Mouse (Mus musculus) heart, adult 2 months (tissue): Measurements from ENCODE around the gene Pole. TPM values are rescaled to one million over a fixed set of nuclear protein-coding genes. Genes with fewer than 3 reads are reported as not detected.

Source experiments
- DNase-seq, 2 experiments: peaks; one replicate each; pipeline ENCODE4 v3.0.0; 2021
- H3K27ac ChIP-seq: fragments of 200-600 bp; 2 replicates; pipeline ENCODE4 v1.8.1; 2022
- H3K27me3 ChIP-seq: fragments of 200-500 bp; 2 replicates; pipeline ENCODE4 v1.6.1; 2012; ENCODE audit warnings: mild to moderate bottlenecking, low read length, inconsistent platforms, mixed read lengths; ENCODE audit not compliant: control insufficient read depth, insufficient read depth
- H3K36me3 ChIP-seq: fragments of 200-500 bp; 2 replicates; pipeline ENCODE4 v1.6.1; 2012; ENCODE audit warnings: low read length, inconsistent platforms; ENCODE audit not compliant: control insufficient read depth, insufficient read depth
- H3K4me1 ChIP-seq: fragments of 200-500 bp; 2 replicates; pipeline ENCODE4 v1.6.1; 2011; ENCODE audit warnings: low read length; ENCODE audit not compliant: control insufficient read depth, insufficient read depth
- H3K4me3 ChIP-seq: fragments of 200-600 bp; 2 replicates; pipeline ENCODE4 v1.8.1; 2022
- H3K79me2 ChIP-seq: fragments of 200-500 bp; replicated peaks from 2 replicates; pipeline ENCODE4 v1.6.1; 2012; ENCODE audit warnings: mild to moderate bottlenecking, inconsistent platforms, low read length, moderate library complexity, mixed read lengths; ENCODE audit not compliant: control insufficient read depth, insufficient read depth
- H3K9ac ChIP-seq: fragments of 200-500 bp; 2 replicates; pipeline ENCODE4 v1.6.1; 2012; ENCODE audit warnings: low read depth, mild to moderate bottlenecking, control low read depth, inconsistent platforms, low read length, mixed read lengths
- CTCF ChIP-seq: fragments of 200-600 bp; IDR thresholded peaks from 2 replicates; pipeline ENCODE4 v1.8.1; 2022; ENCODE audit warnings: antibody characterized with exemption, mild to moderate bottlenecking, moderate library complexity
- EP300 ChIP-seq: fragments of 200-500 bp; IDR thresholded peaks from 2 replicates; pipeline ENCODE4 v1.6.1; 2011; ENCODE audit warnings: low read depth, low read length, control low read depth; ENCODE audit not compliant: insufficient read depth
- POLR2A ChIP-seq: fragments of 200-500 bp; IDR thresholded peaks from 2 replicates; pipeline ENCODE4 v1.6.1; 2011; ENCODE audit warnings: mild to moderate bottlenecking, low read depth, low read length, control low read depth; ENCODE audit not compliant: insufficient read depth
- WGBS: fragments of 180-500 bp; shearing (Covaris S2); methylation state at CpG from one replicate; pipeline ENCODE4 v1.1.7; 2018; 5-methylcytosine and 5-hydroxymethylcytosine counted together
- intact Hi-C: fragments of 180-260 bp; cut with DNase I; formaldehyde crosslinking; loops from one replicate; pipeline ENCODE4 v1.15.1; 2025
- polyA plus RNA-seq: library from polyadenylated mRNA; depleted of rRNA; stranded (reverse); fragments of >200 nt; gene quantifications from 2 replicates; pipeline ENCODE4 v1.2.3, GENCODE M21; 2012
- total RNA-seq, 2 experiments: library from RNA; stranded (reverse); gene quantifications; 2 replicates each; pipeline ENCODE4 v1.2.3; 2021

Gene Pole
- total and polyA plus RNA-seq, 3 experiments: 1.2 to 2.8 (median 1.7) TPM

- peaks cover 4% of the 10 kb centered on the region for H3K79me2 ChIP-seq
- no peak overlapping the region for H3K9ac ChIP-seq
- no peaks in the 10 kb centered on the region for H3K36me3 ChIP-seq
- no peak overlapping the region for H3K4me3 ChIP-seq
- H3K27me3 ChIP-seq: no peaks in the 10 kb centered on the region
- TF ChIP-seq POLR2A (no peak), EP300 (no peak), CTCF (no peak)
- WGBS: 63% methylated on average over 4 of the region's 4 CpGs
- intact Hi-C loops: no loop called here
- H3K4me1 ChIP-seq: no peaks in the 10 kb centered on the region
- no peak for DNase-seq
- no peak overlapping the region for H3K27ac ChIP-seq
These were observed 12.0 kb upstream of the Pole start for GRCm38 (mm10) chr5:110274147-110274546.

- H3K27me3 ChIP-seq: no peaks in the 10 kb centered on the region
- TF ChIP-seq POLR2A: no peak
- no peak for TF ChIP-seq EP300
- TF ChIP-seq CTCF: no peak
- H3K79me2 ChIP-seq: no peaks in the 10 kb centered on the region
- WGBS: 49% methylated on average over 2 of the region's 2 CpGs
- no peak overlapping the region for H3K4me3 ChIP-seq
- intact Hi-C loops: no loop called here
- DNase-seq: no peak
- H3K27ac ChIP-seq: no peak overlapping the region
- H3K36me3 ChIP-seq: no peaks in the 10 kb centered on the region
- no peak overlapping the region for H3K9ac ChIP-seq
- H3K4me1 ChIP-seq: no peaks in the 10 kb centered on the region
These were observed 11.3 kb upstream of the Pole start for GRCm38 (mm10) chr5:110274846-110275245.

GRCm38 (mm10) chr5:110276391-110276790, 9.7 kb upstream of the Pole start:
- no peaks in the 10 kb centered on the region for H3K27me3 ChIP-seq
- H3K9ac ChIP-seq: no peak overlapping the region
- no peak for DNase-seq
- TF ChIP-seq EP300 (no peak), CTCF (no peak), POLR2A (no peak)
- H3K4me1 ChIP-seq: no peaks in the 10 kb centered on the region
- H3K36me3 ChIP-seq: no peaks in the 10 kb centered on the region
- 74% methylated on average over 2 of the region's 2 CpGs for WGBS
- H3K27ac ChIP-seq: no peak overlapping the region
- H3K4me3 ChIP-seq: no peak overlapping the region
- no peaks in the 10 kb centered on the region for H3K79me2 ChIP-seq
- intact Hi-C loops: no loop called here

GRCm38 (mm10) chr5:110276910-110277309, 9.2 kb upstream of the Pole start:
- H3K79me2 ChIP-seq: no peaks in the 10 kb centered on the region
- WGBS: 95% methylated on average over 1 of the region's 1 CpGs
- intact Hi-C loops: no loop called here

GRCm38 (mm10) chr5:110281984-110282383, 4.1 kb upstream of the Pole start:
- H3K4me1 ChIP-seq: peaks cover 2% of the 10 kb centered on the region; the same call in 1 of the 2 replicates
- no peak overlapping the region for H3K27ac ChIP-seq
- H3K9ac ChIP-seq: no peak overlapping the region
- no peaks in the 10 kb centered on the region for H3K79me2 ChIP-seq
- no peaks in the 10 kb centered on the region for H3K27me3 ChIP-seq
- no peak for TF ChIP-seq POLR2A
- no peak for TF ChIP-seq CTCF
- TF ChIP-seq EP300: no peak
- intact Hi-C loops: no loop called here
- no peaks in the 10 kb centered on the region for H3K36me3 ChIP-seq
- DNase-seq: no peak
- 74% methylated on average over 2 of the region's 2 CpGs for WGBS
- no peak overlapping the region for H3K4me3 ChIP-seq

More at GRCm38 (mm10) chr5:110276910-110277309, 9.2 kb upstream of the Pole start:
- no peak overlapping the region for H3K4me3 ChIP-seq
- no peaks in the 10 kb centered on the region for H3K27me3 ChIP-seq
- no peaks in the 10 kb centered on the region for H3K36me3 ChIP-seq
- TF ChIP-seq EP300 (no peak), CTCF (no peak), POLR2A (no peak)
- no peak for DNase-seq
- no peak overlapping the region for H3K27ac ChIP-seq
- no peak overlapping the region for H3K9ac ChIP-seq
- no peaks in the 10 kb centered on the region for H3K4me1 ChIP-seq

- no peaks in the 10 kb centered on the region for H3K36me3 ChIP-seq
- no peaks in the 10 kb centered on the region for H3K79me2 ChIP-seq
- 7% methylated on average over 4 of the region's 4 CpGs for WGBS
- peaks cover 2% of the 10 kb centered on the region; the same call in 1 of the 2 replicates for H3K4me1 ChIP-seq
- no peak overlapping the region for H3K27ac ChIP-seq
- peak; percentile 81 for TF ChIP-seq CTCF
- no peak for TF ChIP-seq POLR2A
- no peak for TF ChIP-seq EP300
- DNase-seq: peak; percentile 37 to 66
- H3K4me3 ChIP-seq: peak overlapping the region; percentile 72; the same call in 1 of the 2 replicates
- no peaks in the 10 kb centered on the region for H3K27me3 ChIP-seq
- intact Hi-C loops: no loop called here
- no peak overlapping the region for H3K9ac ChIP-seq
These were observed 1.6 kb upstream of the Pole start for GRCm38 (mm10) chr5:110284536-110284935.
